Mouse (Mus musculus): Measurements from ENCODE around the gene Gm47841. TPM values are rescaled to one million over a fixed set of nuclear protein-coding genes. Genes with fewer than 3 reads are reported as not detected.

Gm47841 gene
- total and polyA plus RNA-seq, 3 experiments, result not detected

GRCm38 (mm10) chr15:101046039-101046526 is 1.1 kb downstream of the Gm47841 start:
- peak overlapping the region; percentile 58 for H3K4me3 ChIP-seq
- TF ChIP-seq POLR2A (IDR thresholded peaks at IDR 0.05; ENCODE audit: insufficient read depth, low read depth, low read length), result no peak
- no peak for TF ChIP-seq CTCF (IDR thresholded peaks at IDR 0.05)
- TF ChIP-seq EP300 (IDR thresholded peaks at IDR 0.05; ENCODE audit: insufficient read depth, low read depth, low read length), result no peak
- H3K27ac ChIP-seq, result no peak overlapping the region; the same call in 1 of the 2 replicates
- DNase-seq, result no peak
- no peaks in the 10 kb centered on the region for H3K36me3 ChIP-seq (ENCODE audit: control insufficient read depth, insufficient read depth, low read length)
- no peaks in the 10 kb centered on the region for H3K79me2 ChIP-seq (replicated peaks; ENCODE audit: control insufficient read depth, insufficient read depth, low read length)
- H3K27me3 ChIP-seq (ENCODE audit: control insufficient read depth, insufficient read depth, low read length), result peaks cover 13% of the 10 kb centered on the region
- no peaks in the 10 kb centered on the region for H3K4me1 ChIP-seq (ENCODE audit: control insufficient read depth, insufficient read depth, low read length)
- H3K9ac ChIP-seq (ENCODE audit: low read depth, low read length), result peak overlapping the region; percentile 52
- WGBS, result 7% methylated on average over 42 of the region's 43 CpGs
- intact Hi-C loops (cut with DNase I), result loop anchor here (5.0 kb wide), 1 partner anchor 61 kb away; no protein-coding TSS in a partner anchor

DNA sequence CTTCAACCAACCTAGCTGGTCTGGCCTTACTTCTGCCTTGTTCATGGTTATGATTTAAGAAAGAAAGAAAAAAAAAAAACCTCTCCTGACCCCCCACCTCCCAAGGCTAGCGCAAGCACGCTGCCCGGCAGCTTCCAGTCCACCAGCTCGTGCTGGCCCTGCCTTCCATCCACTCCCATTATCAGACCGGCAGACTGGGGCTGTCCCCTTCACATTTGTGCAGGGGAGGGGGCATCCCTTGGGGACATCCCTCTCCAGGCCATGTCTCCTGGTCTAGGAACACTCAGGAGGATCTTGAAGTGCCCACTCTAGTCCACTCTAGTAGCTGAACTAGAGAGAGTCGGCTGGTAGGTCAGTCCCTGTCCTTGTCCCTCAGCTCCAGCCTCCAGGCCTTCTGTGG is 2.7 kb downstream of the Gm47841 start:
- H3K4me1 ChIP-seq (ENCODE audit: control insufficient read depth, insufficient read depth, low read length), result no peaks in the 10 kb centered on the region; the same call in 1 of the 2 replicates
- H3K9ac ChIP-seq (ENCODE audit: low read depth, low read length), result no peak overlapping the region
- H3K79me2 ChIP-seq (replicated peaks; ENCODE audit: control insufficient read depth, insufficient read depth, low read length), result no peaks in the 10 kb centered on the region
- WGBS, result 46% methylated on average over 6 of the region's 6 CpGs
- intact Hi-C loops (cut with DNase I), result loop anchor here (5.0 kb wide), 1 partner anchor 287 kb away; no protein-coding TSS in a partner anchor
- H3K4me3 ChIP-seq, result no peak overlapping the region
- H3K36me3 ChIP-seq (ENCODE audit: control insufficient read depth, insufficient read depth, low read length), result no peaks in the 10 kb centered on the region
- H3K27me3 ChIP-seq (ENCODE audit: control insufficient read depth, insufficient read depth, low read length), result peaks cover 19% of the 10 kb centered on the region
- H3K27ac ChIP-seq, result no peak overlapping the region
- no peak for DNase-seq
- no peak for TF ChIP-seq CTCF (IDR thresholded peaks at IDR 0.05)
- no peak for TF ChIP-seq POLR2A (IDR thresholded peaks at IDR 0.05; ENCODE audit: insufficient read depth, low read depth, low read length)
- no peak for TF ChIP-seq EP300 (IDR thresholded peaks at IDR 0.05; ENCODE audit: insufficient read depth, low read depth, low read length)

DNA sequence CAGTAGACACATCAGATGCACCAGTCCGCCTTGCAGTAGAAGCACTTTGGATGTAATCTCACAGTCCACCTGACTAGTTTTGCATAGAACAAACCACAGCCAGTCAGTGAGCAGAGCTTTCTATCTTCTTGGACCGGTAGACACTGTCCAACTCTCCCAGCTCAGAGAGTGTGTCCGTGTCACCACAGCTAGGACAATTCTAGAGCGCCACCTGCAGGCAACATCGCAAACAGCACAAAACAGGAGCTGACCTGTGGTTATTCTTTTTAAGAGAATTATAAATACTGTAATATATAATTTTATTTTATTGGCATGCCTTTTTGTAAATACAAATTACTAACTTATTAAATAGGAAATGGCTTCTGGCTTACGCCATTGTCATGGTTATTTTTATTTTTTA is 4.6 kb downstream of the Gm47841 start:
- Histone ChIP-seq H3K27ac (no peak overlapping the region), H3K4me1 (ENCODE audit: control insufficient read depth, insufficient read depth, low read length) (no peaks in the 10 kb centered on the region; the same call in 1 of the 2 replicates), H3K4me3 (no peak overlapping the region), H3K27me3 (ENCODE audit: control insufficient read depth, insufficient read depth, low read length) (peaks cover 21% of the 10 kb centered on the region), H3K36me3 (ENCODE audit: control insufficient read depth, insufficient read depth, low read length) (no peaks in the 10 kb centered on the region), H3K79me2 (replicated peaks; ENCODE audit: control insufficient read depth, insufficient read depth, low read length) (no peaks in the 10 kb centered on the region), H3K9ac (ENCODE audit: low read depth, low read length) (no peak overlapping the region)
- peak; percentile 80 for TF ChIP-seq CTCF (IDR thresholded peaks at IDR 0.05)
- no peak for TF ChIP-seq EP300 (IDR thresholded peaks at IDR 0.05; ENCODE audit: insufficient read depth, low read depth, low read length)
- peak in 1 of 2 experiments; percentile 72 for DNase-seq
- 25% methylated on average over 6 of the region's 6 CpGs for WGBS
- intact Hi-C loops (cut with DNase I), result loop anchor here (5.0 kb wide), 1 partner anchor 285 kb away; no protein-coding TSS in a partner anchor

DNA sequence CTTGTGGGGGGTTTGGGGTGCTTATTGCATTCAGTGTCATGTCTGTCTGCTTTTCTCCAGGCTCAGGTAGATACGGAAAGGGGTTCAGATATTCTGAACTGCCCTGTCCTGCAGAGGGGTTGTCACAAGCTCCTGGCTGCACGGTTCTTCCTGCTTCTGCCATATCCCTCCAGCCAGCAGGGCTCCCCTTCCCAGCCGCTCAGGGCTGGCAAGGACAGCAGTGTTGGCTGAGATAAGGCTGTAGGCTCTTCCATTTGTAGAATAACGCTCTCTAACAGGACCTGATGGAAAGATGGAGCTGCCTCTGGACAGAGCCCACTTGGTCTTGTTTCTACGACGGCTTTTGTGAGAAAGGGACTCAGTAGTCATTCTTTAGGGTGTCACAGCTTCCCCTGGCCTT is 5.2 kb downstream of the Gm47841 start:
- no peak for DNase-seq
- H3K4me3 ChIP-seq, result no peak overlapping the region
- TF ChIP-seq EP300 (IDR thresholded peaks at IDR 0.05; ENCODE audit: insufficient read depth, low read depth, low read length) (no peak), POLR2A (IDR thresholded peaks at IDR 0.05; ENCODE audit: insufficient read depth, low read depth, low read length) (no peak), CTCF (IDR thresholded peaks at IDR 0.05) (no peak)
- intact Hi-C loops (cut with DNase I), result loop anchor here (5.0 kb wide), 1 partner anchor 285 kb away; no protein-coding TSS in a partner anchor
- H3K9ac ChIP-seq (ENCODE audit: low read depth, low read length), result no peak overlapping the region
- peaks cover 18% of the 10 kb centered on the region for H3K27me3 ChIP-seq (ENCODE audit: control insufficient read depth, insufficient read depth, low read length)
- WGBS, result 39% methylated on average over 6 of the region's 6 CpGs
- H3K79me2 ChIP-seq (replicated peaks; ENCODE audit: control insufficient read depth, insufficient read depth, low read length), result no peaks in the 10 kb centered on the region
- H3K27ac ChIP-seq, result no peak overlapping the region
- no peaks in the 10 kb centered on the region; the same call in 1 of the 2 replicates for H3K4me1 ChIP-seq (ENCODE audit: control insufficient read depth, insufficient read depth, low read length)
- H3K36me3 ChIP-seq (ENCODE audit: control insufficient read depth, insufficient read depth, low read length), result no peaks in the 10 kb centered on the region

DNA sequence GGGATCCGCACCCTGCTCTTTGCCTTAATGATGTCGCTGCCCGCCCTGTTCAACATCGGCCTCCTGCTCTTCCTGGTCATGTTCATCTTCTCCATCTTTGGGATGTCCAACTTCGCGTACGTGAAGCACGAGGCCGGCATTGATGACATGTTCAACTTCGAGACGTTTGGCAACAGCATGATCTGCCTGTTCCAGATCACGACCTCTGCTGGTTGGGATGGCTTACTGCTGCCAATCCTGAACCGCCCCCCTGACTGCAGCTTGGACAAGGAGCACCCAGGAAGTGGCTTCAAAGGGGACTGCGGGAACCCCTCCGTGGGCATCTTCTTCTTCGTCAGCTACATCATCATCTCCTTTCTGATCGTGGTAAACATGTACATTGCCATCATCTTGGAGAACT is 7.5 kb downstream of the Gm47841 start:
- H3K36me3 ChIP-seq (ENCODE audit: control insufficient read depth, insufficient read depth, low read length), result no peaks in the 10 kb centered on the region
- H3K27ac ChIP-seq, result no peak overlapping the region
- H3K79me2 ChIP-seq (replicated peaks; ENCODE audit: control insufficient read depth, insufficient read depth, low read length), result no peaks in the 10 kb centered on the region
- no peak overlapping the region for H3K9ac ChIP-seq (ENCODE audit: low read depth, low read length)
- H3K4me1 ChIP-seq (ENCODE audit: control insufficient read depth, insufficient read depth, low read length), result no peaks in the 10 kb centered on the region; the same call in 1 of the 2 replicates
- intact Hi-C loops (cut with DNase I), result loop anchor here (5.0 kb wide), 1 partner anchor 282 kb away; no protein-coding TSS in a partner anchor
- TF ChIP-seq EP300 (IDR thresholded peaks at IDR 0.05; ENCODE audit: insufficient read depth, low read depth, low read length), result no peak
- peak; percentile 54 for TF ChIP-seq CTCF (IDR thresholded peaks at IDR 0.05)
- DNase-seq, result no peak
- peaks cover 10% of the 10 kb centered on the region for H3K27me3 ChIP-seq (ENCODE audit: control insufficient read depth, insufficient read depth, low read length)
- WGBS, result 44% methylated on average over 17 of the region's 17 CpGs
- no peak overlapping the region for H3K4me3 ChIP-seq

DNA sequence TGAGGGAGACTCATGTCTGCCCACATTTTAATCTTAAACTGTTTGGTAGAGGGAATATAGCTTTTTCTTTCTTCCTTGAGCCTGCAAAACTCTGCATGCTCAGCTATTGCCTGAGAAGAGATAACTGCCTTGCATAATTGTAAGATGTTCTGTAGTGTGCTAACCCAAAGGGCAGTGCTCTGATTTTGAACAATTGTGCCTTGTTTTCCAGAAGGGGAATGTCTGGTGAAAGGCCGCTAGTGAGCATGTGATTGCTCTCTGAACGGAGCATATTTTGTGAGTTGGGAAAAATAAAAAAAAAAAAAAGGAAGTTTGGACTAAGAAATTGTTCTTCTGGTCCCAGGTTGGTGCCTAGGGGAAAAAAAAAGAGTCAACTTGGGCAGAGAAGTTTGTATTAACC is 18.2 kb downstream of the Gm47841 start:
- Histone ChIP-seq H3K4me3 (no peak overlapping the region), H3K4me1 (ENCODE audit: control insufficient read depth, insufficient read depth, low read length) (no peaks in the 10 kb centered on the region), H3K79me2 (replicated peaks; ENCODE audit: control insufficient read depth, insufficient read depth, low read length) (no peaks in the 10 kb centered on the region), H3K9ac (ENCODE audit: low read depth, low read length) (no peak overlapping the region), H3K36me3 (ENCODE audit: control insufficient read depth, insufficient read depth, low read length) (no peaks in the 10 kb centered on the region), H3K27me3 (ENCODE audit: control insufficient read depth, insufficient read depth, low read length) (no peaks in the 10 kb centered on the region), H3K27ac (no peak overlapping the region)
- 78% methylated on average over 2 of the region's 2 CpGs for WGBS
- DNase-seq, result no peak
- intact Hi-C loops (cut with DNase I), result no loop called here
- TF ChIP-seq POLR2A (IDR thresholded peaks at IDR 0.05; ENCODE audit: insufficient read depth, low read depth, low read length), result no peak
- no peak for TF ChIP-seq EP300 (IDR thresholded peaks at IDR 0.05; ENCODE audit: insufficient read depth, low read depth, low read length)
- TF ChIP-seq CTCF (IDR thresholded peaks at IDR 0.05), result no peak

Data from heart, adult 2 months (tissue).